Mouse (Mus musculus): ENCODE measurements around the gene Sik1. TPM values are rescaled to one million over a fixed set of nuclear protein-coding genes. Genes with fewer than 3 reads are reported as not detected.

The Sik1 gene
- total RNA-seq, 1 experiment from 2014 or later: 193 TPM

GRCm38 (mm10) chr17:31877650-31878141 lies 22.1 kb upstream of the Sik1 start:
- ATAC-seq (replicated peaks; ENCODE audit: insufficient number of reproducible peaks, low FRiP score, low TSS enrichment, poor library complexity, severe bottlenecking): no peak

DNA sequence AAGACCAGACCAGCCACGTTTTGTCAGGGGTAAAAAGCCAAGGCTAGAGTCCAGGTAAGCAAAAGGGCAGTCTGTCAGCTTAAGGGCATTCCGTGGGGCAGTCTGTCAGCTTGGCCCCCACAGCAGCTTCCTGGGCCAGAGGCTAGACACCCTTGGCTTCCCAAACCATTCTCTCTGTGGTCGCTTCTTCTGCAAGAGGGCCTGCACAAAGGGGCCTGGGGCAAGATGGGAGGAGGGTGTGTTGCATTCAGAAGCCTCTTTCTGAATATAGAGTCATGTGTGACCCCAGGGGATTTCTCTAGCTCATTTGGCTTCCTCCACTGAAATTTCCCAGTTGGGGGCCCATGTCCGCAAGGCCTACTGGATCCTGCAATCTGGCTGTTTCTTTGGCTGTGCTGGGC lies 21.6 kb upstream of the Sik1 start:
- no peak for ATAC-seq (replicated peaks; ENCODE audit: insufficient number of reproducible peaks, low FRiP score, low TSS enrichment, poor library complexity, severe bottlenecking)

DNA sequence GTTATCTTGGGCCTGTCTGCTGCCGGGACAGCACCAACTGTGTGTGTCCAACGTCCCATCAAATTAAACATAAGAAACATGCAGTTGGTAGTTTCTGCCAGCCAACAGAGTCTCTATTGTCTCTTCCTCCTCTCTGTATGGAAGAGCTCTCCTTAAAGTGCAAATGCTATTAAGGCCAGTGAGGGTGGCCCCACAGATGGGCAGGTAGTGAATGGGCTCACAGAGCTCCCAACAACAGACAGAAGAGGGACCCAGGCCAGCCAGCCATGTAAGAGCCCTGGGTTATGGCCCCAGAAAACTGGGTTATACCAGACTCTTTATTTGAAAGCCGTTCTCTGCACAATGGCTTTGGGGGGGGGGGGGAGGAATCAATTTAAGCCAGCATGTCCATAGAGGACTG lies 21.2 kb upstream of the Sik1 start:
- no peak for ATAC-seq (replicated peaks; ENCODE audit: insufficient number of reproducible peaks, low FRiP score, low TSS enrichment, poor library complexity, severe bottlenecking)

- ATAC-seq (replicated peaks; ENCODE audit: insufficient number of reproducible peaks, low FRiP score, low TSS enrichment, poor library complexity, severe bottlenecking): no peak
Observed at GRCm38 (mm10) chr17:31875326-31875930, 19.8 kb upstream of the Sik1 start.

GRCm38 (mm10) chr17:31874691-31875090 lies 19.1 kb upstream of the Sik1 start:
- no peak for ATAC-seq (replicated peaks; ENCODE audit: insufficient number of reproducible peaks, low FRiP score, low TSS enrichment, poor library complexity, severe bottlenecking)

DNA sequence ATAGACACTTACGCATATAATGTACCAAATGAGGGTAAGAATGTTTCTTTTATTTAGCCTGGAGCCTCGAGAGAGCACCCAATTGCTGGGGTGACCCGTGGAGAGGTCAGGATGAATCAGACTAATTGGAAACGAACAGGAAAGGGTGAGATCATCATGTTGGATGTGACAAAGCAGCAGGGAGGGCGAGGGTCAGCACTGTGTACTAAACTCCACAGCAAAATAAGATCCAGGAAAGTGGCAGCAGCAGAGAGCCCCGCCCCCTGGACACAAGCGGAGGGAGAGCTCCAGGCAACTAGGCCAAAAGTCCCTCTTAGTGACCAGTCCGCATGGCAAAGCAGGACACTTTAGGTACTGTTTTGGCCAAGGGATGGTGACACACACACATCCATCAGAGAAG lies 18.4 kb upstream of the Sik1 start:
- ATAC-seq (replicated peaks; ENCODE audit: insufficient number of reproducible peaks, low FRiP score, low TSS enrichment, poor library complexity, severe bottlenecking): no peak

- ATAC-seq (replicated peaks; ENCODE audit: insufficient number of reproducible peaks, low FRiP score, low TSS enrichment, poor library complexity, severe bottlenecking): no peak
Observed at GRCm38 (mm10) chr17:31873185-31873870, 17.7 kb upstream of the Sik1 start.

DNA sequence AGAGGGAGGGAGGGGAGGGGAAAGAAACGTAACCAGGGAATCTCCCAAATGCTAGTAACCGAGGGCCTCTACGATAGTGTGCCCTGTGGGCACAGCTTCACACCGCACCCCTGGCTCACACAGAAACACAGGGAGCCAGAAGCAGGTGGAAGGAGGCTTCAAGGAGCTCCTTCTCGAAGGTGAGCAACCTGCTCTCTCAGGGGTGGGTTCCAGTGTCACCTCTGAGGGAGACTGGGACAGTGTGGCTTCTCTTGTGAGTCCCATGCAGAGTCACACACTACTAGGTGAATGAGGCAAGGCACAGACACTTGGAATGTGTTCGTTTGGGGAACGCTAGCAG lies 17.2 kb upstream of the Sik1 start:
- no peak for ATAC-seq (replicated peaks; ENCODE audit: insufficient number of reproducible peaks, low FRiP score, low TSS enrichment, poor library complexity, severe bottlenecking)

GRCm38 (mm10) chr17:31871968-31872825 lies 16.6 kb upstream of the Sik1 start:
- ATAC-seq (replicated peaks; ENCODE audit: insufficient number of reproducible peaks, low FRiP score, low TSS enrichment, poor library complexity, severe bottlenecking): no peak

DNA sequence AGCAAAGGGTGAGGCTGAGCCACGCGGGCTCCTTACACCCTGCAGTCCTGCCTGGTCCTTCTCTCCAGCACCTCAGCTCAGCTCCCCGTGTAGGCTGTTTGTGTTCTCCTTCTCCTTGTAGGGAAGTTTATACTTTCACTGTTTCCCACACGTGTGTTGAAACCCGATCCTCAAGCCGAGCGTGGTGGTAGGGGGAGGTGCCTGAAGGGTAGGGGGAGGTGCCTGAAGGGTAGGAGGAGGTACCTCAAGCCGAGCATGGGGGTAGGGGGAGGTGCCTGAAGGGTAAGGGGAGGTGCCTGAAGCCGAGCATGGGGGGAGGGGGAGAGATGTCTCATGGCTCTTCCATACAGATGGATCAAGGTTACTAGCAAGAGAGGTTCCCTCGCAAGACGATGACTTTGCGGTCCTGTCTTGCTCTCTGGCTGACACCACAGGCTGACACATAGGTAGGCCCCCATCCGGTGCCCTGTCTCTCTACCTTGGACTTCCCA lies 15.4 kb upstream of the Sik1 start:
- peak; percentile 52 for ATAC-seq (replicated peaks; ENCODE audit: insufficient number of reproducible peaks, low FRiP score, low TSS enrichment, poor library complexity, severe bottlenecking)

DNA sequence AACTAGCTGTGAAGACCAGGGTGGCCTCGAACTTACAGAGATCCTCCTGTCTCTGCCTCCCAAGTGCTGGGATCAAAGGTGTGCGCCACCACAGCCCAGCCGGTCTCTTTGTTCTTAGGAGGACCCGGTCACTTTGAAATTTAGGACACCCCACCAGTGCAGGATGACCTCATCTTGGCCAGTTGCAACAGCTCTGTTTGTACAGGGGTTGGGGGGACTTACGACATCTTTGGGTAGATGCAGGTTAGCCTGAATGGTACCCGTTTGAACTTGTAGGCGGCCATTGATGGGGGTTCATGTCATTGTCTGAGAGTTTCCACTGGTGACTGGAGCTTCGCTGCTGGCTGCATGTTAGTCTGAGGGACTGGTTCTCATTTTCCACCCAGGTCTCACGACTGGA lies 14.8 kb upstream of the Sik1 start:
- ATAC-seq (replicated peaks; ENCODE audit: insufficient number of reproducible peaks, low FRiP score, low TSS enrichment, poor library complexity, severe bottlenecking): no peak

- no peak for ATAC-seq (replicated peaks; ENCODE audit: insufficient number of reproducible peaks, low FRiP score, low TSS enrichment, poor library complexity, severe bottlenecking)
Observed at GRCm38 (mm10) chr17:31868076-31868475, 12.5 kb upstream of the Sik1 start.

- no peak for ATAC-seq (replicated peaks; ENCODE audit: insufficient number of reproducible peaks, low FRiP score, low TSS enrichment, poor library complexity, severe bottlenecking)
Observed at GRCm38 (mm10) chr17:31867061-31867460, 11.5 kb upstream of the Sik1 start.

DNA sequence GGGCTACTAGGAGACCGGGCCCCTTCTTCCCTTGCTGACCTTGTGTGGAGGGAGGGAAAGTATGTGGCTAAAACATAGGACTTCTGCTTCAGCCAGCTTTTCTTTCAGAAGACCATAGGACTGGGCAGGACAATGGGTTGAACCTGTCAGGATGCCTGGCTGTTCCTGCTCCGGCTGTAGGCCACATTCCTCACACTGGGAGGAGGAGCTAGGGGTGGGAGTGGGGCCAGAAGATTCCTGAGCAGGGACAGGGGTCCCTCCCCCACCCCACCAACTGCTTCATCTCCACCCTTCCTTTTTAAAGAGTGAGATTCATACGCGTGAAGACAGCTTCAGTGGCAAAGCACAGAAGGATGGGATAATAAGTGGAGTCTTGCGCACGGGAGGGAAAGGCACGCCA lies 10.0 kb upstream of the Sik1 start:
- no peak for ATAC-seq (replicated peaks; ENCODE audit: insufficient number of reproducible peaks, low FRiP score, low TSS enrichment, poor library complexity, severe bottlenecking)

- ATAC-seq (replicated peaks; ENCODE audit: insufficient number of reproducible peaks, low FRiP score, low TSS enrichment, poor library complexity, severe bottlenecking): no peak
Observed at GRCm38 (mm10) chr17:31864666-31865450, 9.3 kb upstream of the Sik1 start.

DNA sequence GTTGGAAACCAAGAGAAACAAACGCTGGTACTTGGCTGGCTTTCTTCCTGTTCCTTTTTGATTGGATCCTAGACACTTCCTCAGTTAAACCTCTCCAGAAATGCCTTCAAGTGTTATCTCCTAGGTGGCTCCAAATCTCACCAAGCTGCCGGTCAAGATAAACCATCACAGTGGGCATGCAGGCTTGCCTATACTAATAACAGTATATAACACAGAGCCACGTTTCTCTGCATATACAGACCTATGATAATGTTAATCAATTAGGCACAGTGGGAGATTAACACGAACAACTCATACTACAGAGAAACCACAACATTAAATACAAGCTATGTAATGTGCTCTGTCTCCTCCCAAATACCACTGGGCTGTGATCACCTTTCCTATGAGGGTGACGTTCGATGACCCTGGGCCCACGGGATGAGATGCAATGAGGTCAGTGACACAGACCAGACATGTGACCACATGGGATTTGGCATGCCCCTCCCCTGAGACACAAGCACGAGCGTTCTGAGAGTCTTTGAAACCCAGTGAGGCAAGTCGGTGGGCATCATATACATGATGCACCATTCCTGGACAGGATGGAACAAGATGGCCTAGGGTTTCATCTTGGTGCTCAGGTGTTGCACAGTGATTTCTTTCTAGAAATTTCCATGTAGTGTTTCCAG lies 7.7 kb upstream of the Sik1 start:
- ATAC-seq (replicated peaks; ENCODE audit: insufficient number of reproducible peaks, low FRiP score, low TSS enrichment, poor library complexity, severe bottlenecking): no peak

- no peak for ATAC-seq (replicated peaks; ENCODE audit: insufficient number of reproducible peaks, low FRiP score, low TSS enrichment, poor library complexity, severe bottlenecking)
Observed at GRCm38 (mm10) chr17:31862136-31862535, 6.5 kb upstream of the Sik1 start.

GRCm38 (mm10) chr17:31861661-31862060 lies 6.1 kb upstream of the Sik1 start:
- no peak for ATAC-seq (replicated peaks; ENCODE audit: insufficient number of reproducible peaks, low FRiP score, low TSS enrichment, poor library complexity, severe bottlenecking)

All from monocyte, adult 5-6 weeks (primary cell).